Mouse (Mus musculus): ENCODE results near the gene 1600015I10Rik. TPM values are rescaled to one million over a fixed set of nuclear protein-coding genes. Genes with fewer than 3 reads are reported as not detected.

Gene 1600015I10Rik
- polyA plus RNA-seq (2012; rRNA removed), result not detected in 2 replicates

GRCm38 (mm10) chr6:48929595-48929994, at the start of gene 1600015I10Rik:
1600015I10Rik (plus strand) TSS chr6:48929895.

GRCm38 (mm10) chr6:48974663-48975062, 45.0 kb downstream of the 1600015I10Rik start, which contains the start of gene Doxl2:
Doxl2 (plus strand) TSS chr6:48974963.

Other genes starting within 250 kb of the 1600015I10Rik start
- 2.6 and 6.6 TPM in 2 replicates for gene Gimap4, start 245.3 kb upstream of the 1600015I10Rik start, polyA plus RNA-seq (2012; rRNA removed)
- 3.9 and 4.3 TPM in 2 replicates for gene Gimap6, start 221.7 kb upstream of the 1600015I10Rik start, polyA plus RNA-seq (2012; rRNA removed)
- gene Gm28053, start 211.3 kb upstream of the 1600015I10Rik start, polyA plus RNA-seq (2012; rRNA removed), result 0.30 TPM in 1 of 2 replicates, not detected in the other
- gene Gimap7, start 211.3 kb upstream of the 1600015I10Rik start, polyA plus RNA-seq (2012; rRNA removed), result 0.16 and 0.21 TPM in 2 replicates
- gene Gimap1, start 190.8 kb upstream of the 1600015I10Rik start, polyA plus RNA-seq (2012; rRNA removed), result 7.0 and 8.6 TPM in 2 replicates
- gene Gimap5, start 183.7 kb upstream of the 1600015I10Rik start, polyA plus RNA-seq (2012; rRNA removed), result 5.8 and 7.7 TPM in 2 replicates
- 1.3 and 1.7 TPM in 2 replicates for gene Gimap3, start 159.0 kb upstream of the 1600015I10Rik start, polyA plus RNA-seq (2012; rRNA removed)
- 183 and 196 TPM in 2 replicates for gene Tmem176a, start 89.0 kb upstream of the 1600015I10Rik start, polyA plus RNA-seq (2012; rRNA removed)
- gene Tmem176b, start 88.4 kb upstream of the 1600015I10Rik start, polyA plus RNA-seq (2012; rRNA removed), result 431 and 645 TPM in 2 replicates
- 18.4 and 24.9 TPM in 2 replicates for gene Aoc1, start 57.0 kb upstream of the 1600015I10Rik start, polyA plus RNA-seq (2012; rRNA removed)
- gene Doxl2, start 45.1 kb downstream of the 1600015I10Rik start, polyA plus RNA-seq (2012; rRNA removed), result not detected in 2 replicates
- gene Svs1, start 57.0 kb downstream of the 1600015I10Rik start, polyA plus RNA-seq (2012; rRNA removed), result not detected in 2 replicates
- gene Gpnmb, start 106.7 kb downstream of the 1600015I10Rik start, polyA plus RNA-seq (2012; rRNA removed), result 14.5 and 44.0 TPM in 2 replicates
- gene Malsu1, start 143.9 kb downstream of the 1600015I10Rik start, polyA plus RNA-seq (2012; rRNA removed), result 23.5 and 30.1 TPM in 2 replicates